Mouse (Mus musculus): ENCODE measurements at regions not wholly inside any gene's neighbourhood (a gene's known extent, or its start where the extent isn't known, plus 50 kb on each side); places are given as distances from the start of the nearest gene placed in this dataset.

DNA sequence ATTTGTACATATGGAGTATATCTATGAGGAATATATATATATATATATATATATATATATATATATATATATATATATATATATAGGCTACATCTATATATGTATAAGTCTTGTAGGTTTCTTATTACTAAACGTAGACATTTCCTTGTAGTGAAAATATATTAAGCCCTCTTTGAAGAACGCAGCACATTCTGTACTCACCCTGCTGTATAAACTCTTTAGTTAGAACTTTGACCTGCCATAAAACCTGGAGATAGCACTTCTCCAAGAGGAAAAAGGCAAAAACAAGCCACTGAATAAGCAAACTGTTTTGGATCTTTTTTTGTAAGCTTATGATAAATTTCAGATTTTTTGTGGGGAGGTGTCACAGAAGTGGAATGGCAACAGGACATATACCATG is 55.3 kb upstream of the Tent5a start:
- H3K27ac ChIP-seq (ENCODE audit: low read depth, low read length): no peak overlapping the region
- H3K27me3 ChIP-seq (replicated peaks; ENCODE audit: control insufficient read depth, insufficient read depth, low read length): no peaks in the 10 kb centered on the region
- H3K9me3 ChIP-seq (ENCODE audit: control insufficient read depth, low read length): no peaks in the 10 kb centered on the region
- H3K36me3 ChIP-seq (ENCODE audit: control insufficient read depth, insufficient read depth, low read length): no peaks in the 10 kb centered on the region
- H3K9ac ChIP-seq (ENCODE audit: low read depth, low read length): no peak overlapping the region
- no peak overlapping the region for H3K4me2 ChIP-seq (ENCODE audit: low read length)
- 93% methylated on average over 2 of the region's 2 CpGs for WGBS
- ATAC-seq: no peak
- H3K4me1 ChIP-seq (ENCODE audit: control insufficient read depth, insufficient read depth, low read depth, low read length): no peaks in the 10 kb centered on the region
- H3K4me3 ChIP-seq (ENCODE audit: low read length): no peak overlapping the region

DNA sequence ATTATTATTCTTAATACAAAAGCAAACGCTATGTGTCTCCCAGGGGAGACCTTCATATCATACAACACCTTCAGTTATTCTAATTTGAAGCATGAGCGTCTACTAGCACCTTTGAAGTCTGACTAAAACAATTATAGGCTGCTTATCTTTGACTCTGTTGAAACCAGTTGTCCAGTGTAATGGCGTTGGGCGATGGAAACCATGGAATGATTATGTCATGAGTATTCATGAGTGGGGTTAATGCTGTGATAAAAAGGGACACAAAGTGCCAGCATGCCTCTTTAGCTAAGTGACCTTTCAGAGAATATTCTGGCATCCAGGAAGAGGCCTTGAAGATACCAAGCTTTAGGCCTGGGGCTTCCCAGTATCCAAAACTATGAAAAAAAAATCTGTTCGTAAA is 53.6 kb upstream of the Tent5a start:
- 77% methylated on average over 5 of the region's 5 CpGs for WGBS
- Histone ChIP-seq H3K36me3 (ENCODE audit: control insufficient read depth, insufficient read depth, low read length) (no peaks in the 10 kb centered on the region), H3K27me3 (replicated peaks; ENCODE audit: control insufficient read depth, insufficient read depth, low read length) (no peaks in the 10 kb centered on the region), H3K27ac (ENCODE audit: low read depth, low read length) (no peak overlapping the region), H3K9ac (ENCODE audit: low read depth, low read length) (no peak overlapping the region), H3K4me1 (ENCODE audit: control insufficient read depth, insufficient read depth, low read depth, low read length) (no peaks in the 10 kb centered on the region), H3K4me2 (ENCODE audit: low read length) (no peak overlapping the region), H3K9me3 (ENCODE audit: control insufficient read depth, low read length) (no peaks in the 10 kb centered on the region), H3K4me3 (ENCODE audit: low read length) (no peak overlapping the region)
- no peak for ATAC-seq

DNA sequence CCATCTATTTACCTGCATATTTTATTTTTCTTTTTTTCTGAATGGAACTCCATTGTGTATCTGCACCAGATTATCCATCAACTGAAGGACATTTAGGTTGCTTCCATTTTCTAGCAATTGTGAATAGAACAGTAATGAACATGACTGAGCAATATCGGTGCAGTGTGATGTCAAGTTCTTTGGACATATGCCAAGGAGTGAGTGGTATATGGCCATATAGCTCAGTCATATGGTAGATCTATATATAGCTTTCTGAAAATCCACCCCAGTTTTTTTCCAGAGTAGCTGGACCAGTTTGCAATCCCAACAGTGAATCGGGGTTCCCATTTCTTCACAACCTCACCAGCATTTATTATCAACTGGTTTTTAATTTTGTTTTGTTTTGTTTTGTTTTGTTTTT is 52.0 kb upstream of the Tent5a start:
- Histone ChIP-seq H3K36me3 (ENCODE audit: control insufficient read depth, insufficient read depth, low read length) (no peaks in the 10 kb centered on the region), H3K9me3 (ENCODE audit: control insufficient read depth, low read length) (no peaks in the 10 kb centered on the region), H3K4me3 (ENCODE audit: low read length) (no peak overlapping the region), H3K4me1 (ENCODE audit: control insufficient read depth, insufficient read depth, low read depth, low read length) (no peaks in the 10 kb centered on the region), H3K4me2 (ENCODE audit: low read length) (no peak overlapping the region), H3K27ac (ENCODE audit: low read depth, low read length) (no peak overlapping the region), H3K27me3 (replicated peaks; ENCODE audit: control insufficient read depth, insufficient read depth, low read length) (no peaks in the 10 kb centered on the region), H3K9ac (ENCODE audit: low read depth, low read length) (no peak overlapping the region)
- 91% methylated on average over 2 of the region's 2 CpGs for WGBS
- ATAC-seq: no peak
